Mouse (Mus musculus): ENCODE measurements around the gene Senp6.

DNA sequence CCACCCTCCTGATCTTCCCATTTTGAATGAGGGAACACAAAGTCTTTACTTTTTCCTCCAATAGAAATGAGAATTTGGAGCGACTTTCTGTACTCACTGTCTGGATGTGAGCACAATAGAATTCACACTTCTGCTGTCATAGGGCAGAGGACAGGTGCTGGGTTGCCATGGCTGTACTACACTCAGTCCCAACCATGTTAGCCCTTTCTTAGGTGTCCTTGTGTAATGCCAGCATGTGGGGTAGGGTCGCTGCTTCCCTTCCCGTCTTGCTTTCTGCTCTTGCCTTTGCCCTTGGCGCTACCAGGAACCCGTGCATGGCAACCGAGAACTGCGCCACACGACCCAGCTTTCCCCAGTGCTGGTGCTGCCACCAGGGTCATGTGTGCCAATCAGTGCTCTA is 120.0 kb downstream of the Senp6 start:
- TF ChIP-seq GATA1 (IDR thresholded peaks at IDR 0.05; ENCODE audit: borderline replicate concordance, low read length) = no peak
- TF ChIP-seq CTCF (IDR thresholded peaks at IDR 0.05; ENCODE audit: low read depth, low read length) = no peak
- TF ChIP-seq TAL1 (conservative IDR thresholded peaks at IDR 0.05; ENCODE audit: low read depth, low read length) = no peak
- TF ChIP-seq POLR2AphosphoS5 (IDR thresholded peaks at IDR 0.05; ENCODE audit: insufficient replicate concordance, low read depth, low read length) = no peak
- TF ChIP-seq GATA2 (IDR thresholded peaks at IDR 0.05; ENCODE audit: borderline replicate concordance, low read depth, low read length) = no peak

Measured in G1E (cell line).